Mouse (Mus musculus) kidney, embryonic 16.5 days (tissue): ENCODE measurements around the gene Tspan18. TPM values are rescaled to one million over a fixed set of nuclear protein-coding genes. Genes with fewer than 3 reads are reported as not detected.

Source experiments
- ATAC-seq: fragments of 200-750 bp; cut with Nextera tagmentation; 2 replicates; pipeline ENCODE4 v1.8.0; 2017; ENCODE audit warnings: moderate TSS enrichment; ENCODE audit not compliant: low FRiP score, low TSS enrichment
- H3K27ac ChIP-seq: fragments of 300-500 bp; sonication (generic); 2 replicates; pipeline ENCODE4 v1.5.1; 2014; ENCODE audit warnings: low read length
- H3K27me3 ChIP-seq: fragments of 300-500 bp; sonication (generic); 2 replicates; pipeline ENCODE4 v1.6.1; 2014; ENCODE audit warnings: low read length, control low read depth, mixed read lengths; ENCODE audit not compliant: insufficient read depth
- H3K36me3 ChIP-seq: fragments of 300-500 bp; sonication (generic); 2 replicates; pipeline ENCODE4 v1.6.1; 2014; ENCODE audit warnings: low read length, control low read depth, mixed read lengths; ENCODE audit not compliant: insufficient read depth
- H3K4me1 ChIP-seq: fragments of 300-500 bp; sonication (generic); 2 replicates; pipeline ENCODE4 v1.6.1; 2014; ENCODE audit warnings: low read length, control low read depth, mixed read lengths; ENCODE audit not compliant: insufficient read depth
- H3K4me2 ChIP-seq: fragments of 300-500 bp; sonication (generic); replicated peaks from 2 replicates; pipeline ENCODE4 v1.6.1; 2014; ENCODE audit warnings: low read depth, low read length
- H3K4me3 ChIP-seq: fragments of 300-500 bp; sonication (generic); 2 replicates; pipeline ENCODE4 v1.5.1; 2014; ENCODE audit warnings: mild to moderate bottlenecking, low read length
- H3K9ac ChIP-seq: fragments of 300-500 bp; sonication (generic); replicated peaks from 2 replicates; pipeline ENCODE4 v1.6.1; 2014; ENCODE audit warnings: low read length
- H3K9me3 ChIP-seq: fragments of 300-500 bp; sonication (generic); 2 replicates; pipeline ENCODE4 v1.6.1; 2016; ENCODE audit warnings: low read length, control low read depth
- WGBS: fragments of 180-500 bp; shearing (Covaris S2); extraction: QIAGEN DNeasy Blood & Tissue Kit; methylation state at CpG from one replicate; pipeline ENCODE4 v1.1.7; 2014; 5-methylcytosine and 5-hydroxymethylcytosine counted together
- polyA plus RNA-seq: library from polyadenylated mRNA; unstranded; fragments of >200 nt; fragmentation: Nextera tagmentation; extraction: Ambion mirVana; gene quantifications from 2 replicates; pipeline ENCODE4 v1.2.1, GENCODE M21; 2015

Tspan18 gene
- polyA plus RNA-seq, 1 experiment from 2014 or later: 35.0 TPM

DNA sequence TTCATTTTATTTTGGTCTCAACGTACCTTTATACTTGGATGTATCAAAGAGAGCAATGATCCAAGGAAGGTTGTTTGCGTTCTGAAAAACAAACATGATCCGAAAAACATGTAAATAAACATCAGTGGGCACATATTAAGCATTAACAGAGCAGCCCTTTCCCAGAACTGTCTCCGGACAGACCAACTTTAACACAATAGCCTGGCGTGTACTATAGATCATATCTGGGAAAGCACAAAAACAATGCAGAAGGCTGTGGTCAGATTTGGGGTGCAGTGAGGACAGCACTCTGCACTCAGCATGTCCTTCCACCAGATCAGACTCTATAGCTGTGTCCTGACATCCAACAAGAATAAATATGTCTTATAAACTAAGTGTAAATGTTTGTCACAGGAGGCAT, 12.7 kb upstream of the Tspan18 start:
- WGBS: 84% methylated on average over 5 of the region's 5 CpGs
- no peak overlapping the region for H3K4me2 ChIP-seq
- no peaks in the 10 kb centered on the region for H3K9me3 ChIP-seq
- no peak for ATAC-seq
- H3K27ac ChIP-seq: no peak overlapping the region
- H3K9ac ChIP-seq: no peak overlapping the region
- H3K4me3 ChIP-seq: no peak overlapping the region
- no peaks in the 10 kb centered on the region for H3K36me3 ChIP-seq
- H3K27me3 ChIP-seq: no peaks in the 10 kb centered on the region
- peaks cover 7% of the 10 kb centered on the region for H3K4me1 ChIP-seq

DNA sequence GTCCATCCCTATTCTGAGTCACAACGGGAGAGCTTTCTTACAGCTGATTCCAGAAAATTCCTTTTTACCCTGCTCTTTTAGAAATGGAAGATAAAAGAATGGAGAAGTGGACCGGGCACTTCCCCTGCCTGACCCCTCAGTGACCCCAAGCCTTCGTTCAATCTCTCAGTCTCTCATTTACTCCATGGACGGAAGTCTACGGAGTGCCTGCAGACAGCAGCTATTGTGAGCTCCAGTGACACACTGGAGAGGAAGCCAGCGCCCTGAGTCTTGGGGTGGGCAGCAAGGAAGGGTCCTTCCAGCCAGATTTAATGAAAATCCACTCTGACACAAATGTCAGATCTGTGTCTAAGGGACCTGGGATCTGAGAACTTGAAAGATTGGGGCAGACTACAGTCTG, 12.3 kb upstream of the Tspan18 start:
- H3K4me2 ChIP-seq: no peak overlapping the region
- H3K9ac ChIP-seq: no peak overlapping the region
- peaks cover 3% of the 10 kb centered on the region for H3K4me1 ChIP-seq
- H3K36me3 ChIP-seq: no peaks in the 10 kb centered on the region
- no peak overlapping the region for H3K4me3 ChIP-seq
- H3K27ac ChIP-seq: no peak overlapping the region
- no peaks in the 10 kb centered on the region for H3K9me3 ChIP-seq
- H3K27me3 ChIP-seq: no peaks in the 10 kb centered on the region
- ATAC-seq: no peak
- 40% methylated on average over 6 of the region's 6 CpGs for WGBS

DNA sequence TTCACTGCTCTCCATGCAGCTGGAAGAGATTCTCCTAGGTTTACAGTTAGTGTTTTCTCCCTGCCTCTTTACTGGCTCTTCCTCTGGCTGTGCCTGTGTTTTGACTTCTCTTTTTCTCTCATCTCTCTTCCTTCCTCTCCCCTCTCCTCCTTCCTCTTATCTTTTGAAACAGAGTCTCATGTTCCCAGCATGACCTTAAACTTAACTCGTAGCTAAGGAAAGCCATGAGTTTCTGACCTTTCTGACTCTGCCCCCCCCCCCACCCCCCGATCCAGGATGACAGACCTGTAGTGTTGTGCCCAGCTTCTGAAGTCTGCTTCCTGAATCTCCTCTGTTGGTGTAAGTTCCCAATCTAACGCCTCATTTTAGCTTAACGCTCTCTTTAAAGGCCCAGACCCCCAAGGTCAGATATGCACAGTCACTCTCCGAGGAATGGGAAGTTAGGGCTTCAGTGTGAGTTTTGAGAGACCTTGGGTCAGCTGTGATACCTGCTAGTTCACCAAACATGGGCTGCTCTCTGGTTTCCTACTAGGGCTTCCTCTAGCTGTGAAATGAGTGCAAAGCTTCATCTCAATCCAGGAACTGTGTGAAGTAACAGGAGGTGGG, 11.5 kb upstream of the Tspan18 start:
- H3K4me1 ChIP-seq: no peaks in the 10 kb centered on the region
- H3K9me3 ChIP-seq: no peaks in the 10 kb centered on the region
- H3K36me3 ChIP-seq: no peaks in the 10 kb centered on the region
- no peaks in the 10 kb centered on the region for H3K27me3 ChIP-seq
- H3K4me2 ChIP-seq: no peak overlapping the region
- no peak for ATAC-seq
- 46% methylated on average over 5 of the region's 5 CpGs for WGBS
- 0 out of 2 replicates have a peak overlapping the region, but pooled peaks have one; percentile 2 for H3K27ac ChIP-seq
- no peak overlapping the region for H3K4me3 ChIP-seq
- H3K9ac ChIP-seq: no peak overlapping the region

DNA sequence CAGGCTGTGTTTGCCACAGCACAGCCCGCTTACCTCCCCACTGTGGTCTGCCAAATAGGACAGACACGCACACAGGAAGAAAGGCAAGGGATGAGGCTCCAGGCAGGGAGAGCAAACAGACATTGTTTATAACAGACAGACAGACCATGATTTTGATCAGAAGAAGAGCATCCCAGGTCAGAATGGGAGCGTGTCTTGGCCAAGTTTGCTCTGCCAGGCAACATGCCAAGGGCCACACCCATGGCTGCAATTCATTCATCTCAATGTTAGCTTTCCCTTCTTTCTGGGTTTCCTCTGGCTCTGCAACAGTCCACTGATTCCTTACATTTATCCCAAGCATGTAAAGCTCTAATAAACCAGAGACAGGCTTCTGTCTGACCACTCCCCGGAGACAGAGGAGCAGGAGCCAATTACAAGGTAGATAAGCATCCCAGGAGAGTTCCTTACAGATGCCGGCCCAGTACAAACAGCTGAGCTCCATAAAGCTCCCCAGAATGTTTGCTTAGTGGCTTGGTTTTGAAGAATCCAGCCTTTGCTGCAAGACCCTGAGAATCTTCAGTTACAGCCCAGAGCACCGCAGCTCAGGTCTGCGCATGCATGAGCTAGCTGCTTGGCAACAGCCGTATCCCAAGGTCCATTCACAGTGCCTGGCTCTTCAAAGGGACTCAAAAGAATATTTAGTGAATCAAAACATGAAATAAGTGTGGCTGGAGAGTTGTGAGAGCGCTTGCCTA, 5.2 kb upstream of the Tspan18 start:
- peaks cover 28% of the 10 kb centered on the region for H3K4me1 ChIP-seq
- H3K9me3 ChIP-seq: peaks cover 5% of the 10 kb centered on the region; the same call in 1 of the 2 replicates
- no peak overlapping the region for H3K4me3 ChIP-seq
- ATAC-seq: no peak
- 50% methylated on average over 9 of the region's 9 CpGs for WGBS
- no peaks in the 10 kb centered on the region for H3K36me3 ChIP-seq
- H3K9ac ChIP-seq: no peak overlapping the region
- no peak overlapping the region for H3K27ac ChIP-seq
- no peak overlapping the region for H3K4me2 ChIP-seq
- H3K27me3 ChIP-seq: no peaks in the 10 kb centered on the region

DNA sequence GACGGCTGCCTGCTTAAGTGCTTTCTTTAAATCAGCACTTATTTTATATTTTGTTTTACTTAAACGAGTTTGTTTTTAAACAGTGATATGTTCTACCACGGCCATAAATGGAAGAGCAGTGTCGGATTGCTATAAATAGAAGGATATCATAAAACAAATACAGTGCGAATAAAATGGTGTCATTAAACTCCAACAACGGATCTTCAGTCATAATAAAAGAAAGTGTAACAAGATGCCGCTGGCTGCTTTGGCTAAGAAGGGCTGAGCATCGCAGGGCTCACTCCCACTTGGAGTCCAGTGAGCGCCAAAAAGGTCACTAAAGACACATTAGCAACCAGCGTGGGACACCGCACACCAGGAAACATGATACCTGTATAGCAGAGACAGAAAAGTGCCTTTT, 1.7 kb upstream of the Tspan18 start:
- 35% methylated on average over 11 of the region's 11 CpGs for WGBS
- peaks cover 43% of the 10 kb centered on the region for H3K4me1 ChIP-seq
- H3K36me3 ChIP-seq: no peaks in the 10 kb centered on the region
- ATAC-seq: no peak
- peaks cover 5% of the 10 kb centered on the region; the same call in 1 of the 2 replicates for H3K9me3 ChIP-seq
- H3K27ac ChIP-seq: no peak overlapping the region
- no peak overlapping the region for H3K4me3 ChIP-seq
- H3K4me2 ChIP-seq: no peak overlapping the region
- no peaks in the 10 kb centered on the region for H3K27me3 ChIP-seq
- no peak overlapping the region for H3K9ac ChIP-seq

DNA sequence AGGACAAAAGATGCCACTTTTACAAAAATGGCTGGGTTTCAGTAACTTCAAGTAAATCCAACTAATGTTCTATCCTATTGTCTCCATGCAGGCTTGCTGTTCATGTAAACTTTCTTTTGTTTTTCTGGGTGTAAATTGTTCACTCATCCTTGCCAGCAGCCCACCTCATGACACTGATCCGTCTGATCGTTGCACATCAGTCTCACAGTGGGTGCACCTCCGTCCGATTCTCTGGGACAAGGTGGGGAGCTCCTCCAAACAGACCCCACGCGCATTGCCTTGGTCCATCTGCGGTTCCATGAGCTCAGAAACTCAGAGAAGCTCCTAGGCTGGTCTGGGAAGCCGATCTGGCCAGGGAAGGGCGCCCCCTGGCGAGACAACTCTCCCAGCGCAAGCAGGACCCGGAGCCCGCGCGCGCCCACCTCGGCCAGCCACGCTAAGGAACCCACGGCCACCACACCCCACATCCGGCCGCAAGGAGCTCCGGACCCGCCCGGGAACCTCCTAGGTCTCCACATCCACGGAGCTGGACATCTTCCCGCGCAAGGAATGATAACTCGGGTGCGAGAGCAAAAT, 976 bp downstream of the Tspan18 start:
- WGBS: under 1% methylated on average over 29 of the region's 29 CpGs
- Histone ChIP-seq H3K4me1 (peaks cover 41% of the 10 kb centered on the region), H3K9ac (peak overlapping the region; percentile 83), H3K4me3 (peak overlapping the region; percentile 75), H3K4me2 (peak overlapping the region; percentile 92), H3K9me3 (peaks cover 5% of the 10 kb centered on the region; the same call in 1 of the 2 replicates), H3K27me3 (no peaks in the 10 kb centered on the region), H3K36me3 (no peaks in the 10 kb centered on the region), H3K27ac (peak overlapping the region; percentile 86)
- peak; percentile 73 for ATAC-seq

DNA sequence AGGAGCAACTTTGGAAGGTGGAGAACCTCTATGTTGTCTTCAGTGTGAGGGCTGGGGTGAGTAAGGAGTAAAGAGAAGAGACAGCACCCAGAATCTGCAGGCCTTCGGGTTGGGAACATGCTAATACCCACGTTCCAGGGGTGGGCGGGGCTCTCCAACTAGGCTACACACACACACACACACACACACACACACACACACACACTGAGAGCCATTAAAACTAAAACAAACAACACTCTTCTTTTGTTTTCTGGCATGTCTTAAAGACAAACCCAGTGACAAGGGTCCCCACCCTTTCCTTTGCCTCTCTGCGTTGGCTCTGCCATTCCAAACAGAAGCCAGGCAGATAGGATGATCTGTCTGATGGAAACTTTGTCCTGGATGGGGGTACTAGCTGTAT, 2.0 kb downstream of the Tspan18 start:
- 65% methylated on average over 4 of the region's 4 CpGs for WGBS
- Histone ChIP-seq H3K27me3 (no peaks in the 10 kb centered on the region), H3K9me3 (peaks cover 5% of the 10 kb centered on the region; the same call in 1 of the 2 replicates), H3K36me3 (no peaks in the 10 kb centered on the region), H3K4me2 (peak overlapping the region; percentile 92), H3K4me3 (peak overlapping the region; percentile 75), H3K4me1 (peaks cover 45% of the 10 kb centered on the region), H3K27ac (no peak overlapping the region), H3K9ac (peak overlapping the region; percentile 83; the same call in 1 of the 2 replicates)
- ATAC-seq: no peak

DNA sequence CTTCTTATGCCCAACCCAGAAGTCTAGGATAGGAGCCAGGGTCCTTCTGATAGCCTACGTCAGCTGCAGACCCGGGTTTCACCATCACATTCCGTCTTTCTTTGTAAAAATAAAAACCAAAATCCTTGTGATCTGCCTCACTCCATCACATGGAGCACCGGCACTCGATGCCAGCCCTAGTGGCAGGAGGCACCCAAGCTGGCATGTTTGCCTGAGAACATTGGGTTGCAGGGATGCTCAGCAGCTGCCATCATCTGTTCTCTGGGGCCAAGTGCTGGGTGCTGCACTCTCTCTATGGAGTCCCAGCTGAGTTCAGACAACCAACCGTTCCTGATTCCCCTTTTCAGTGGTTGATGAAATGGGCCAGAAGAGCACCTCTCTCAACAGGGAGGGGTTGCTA, 3.2 kb downstream of the Tspan18 start:
- Histone ChIP-seq H3K4me1 (peaks cover 41% of the 10 kb centered on the region), H3K4me3 (peak overlapping the region; percentile 14; the same call in 1 of the 2 replicates), H3K27ac (no peak overlapping the region), H3K9me3 (no peaks in the 10 kb centered on the region), H3K9ac (no peak overlapping the region), H3K36me3 (no peaks in the 10 kb centered on the region), H3K4me2 (peak overlapping the region; percentile 92), H3K27me3 (no peaks in the 10 kb centered on the region)
- WGBS: 80% methylated on average over 6 of the region's 6 CpGs
- no peak for ATAC-seq

DNA sequence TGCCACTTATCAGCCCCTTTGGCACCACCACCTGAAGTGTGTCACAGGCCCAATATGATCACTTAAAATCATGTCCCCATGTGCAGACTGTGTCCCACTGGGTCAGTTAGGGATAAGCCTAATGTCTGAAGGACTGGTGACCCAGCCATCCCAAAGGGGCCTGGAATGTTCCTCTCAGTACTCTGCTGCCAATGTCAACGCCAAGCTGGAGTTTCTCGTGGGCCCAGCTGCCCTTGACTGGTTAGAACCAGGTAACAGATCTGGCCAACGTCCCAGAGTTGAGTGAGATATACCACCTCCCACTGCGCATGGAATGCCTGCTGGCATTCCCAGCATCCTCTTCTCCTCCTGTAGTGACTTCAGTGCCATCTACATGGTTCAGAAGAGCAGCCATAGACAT, 5.2 kb downstream of the Tspan18 start:
- WGBS: 62% methylated on average over 4 of the region's 4 CpGs
- H3K4me2 ChIP-seq: no peak overlapping the region
- no peak overlapping the region for H3K4me3 ChIP-seq
- H3K9ac ChIP-seq: no peak overlapping the region
- no peak overlapping the region for H3K27ac ChIP-seq
- no peak for ATAC-seq
- H3K27me3 ChIP-seq: no peaks in the 10 kb centered on the region
- H3K4me1 ChIP-seq: peaks cover 42% of the 10 kb centered on the region
- H3K36me3 ChIP-seq: no peaks in the 10 kb centered on the region
- no peaks in the 10 kb centered on the region for H3K9me3 ChIP-seq
